Mouse (Mus musculus): ENCODE measurements around the gene Gltp. TPM values are rescaled to one million over a fixed set of nuclear protein-coding genes. Genes with fewer than 3 reads are reported as not detected.

Gene Gltp
- total RNA-seq, 2 experiments from 2014 or later = 48.6 to 94.3 TPM

Other genes with a start within 250 kb of the Gltp start
- gene Mmab, start 246.9 kb downstream of the Gltp start, total RNA-seq (2015) = 5.6 and 8.2 TPM in 2 replicates
- gene Mmab, start 246.9 kb downstream of the Gltp start, total RNA-seq (2017) = 14.4 and 20.6 TPM in 2 replicates
- gene Mvk, start 246.7 kb downstream of the Gltp start, total RNA-seq (2015) = 3.2 and 7.0 TPM in 2 replicates
- 8.1 and 8.6 TPM in 2 replicates for gene Mvk, start 246.7 kb downstream of the Gltp start, total RNA-seq (2017)
- gene Fam222a, start 123.0 kb downstream of the Gltp start, total RNA-seq (2015) = 0.47 and 0.88 TPM in 2 replicates
- gene Fam222a, start 123.0 kb downstream of the Gltp start, total RNA-seq (2017) = 0.04 TPM in 1 of 2 replicates, not detected in the other
- gene Trpv4, start 32.6 kb downstream of the Gltp start, total RNA-seq (2015) = 0.15 and 0.25 TPM in 2 replicates
- gene Trpv4, start 32.6 kb downstream of the Gltp start, total RNA-seq (2017) = 0.17 TPM in 1 of 2 replicates, not detected in the other
- gene Tchp, start 16.8 kb upstream of the Gltp start, total RNA-seq (2015) = 4.9 and 5.4 TPM in 2 replicates
- gene Tchp, start 16.8 kb upstream of the Gltp start, total RNA-seq (2017) = 10.0 and 10.2 TPM in 2 replicates
- 264 and 290 TPM in 2 replicates for gene Ankrd13a, start 83.7 kb upstream of the Gltp start, total RNA-seq (2015)
- 298 and 323 TPM in 2 replicates for gene Ankrd13a, start 83.7 kb upstream of the Gltp start, total RNA-seq (2017)
- gene Git2, start 84.5 kb upstream of the Gltp start, total RNA-seq (2015) = 84.7 and 88.9 TPM in 2 replicates
- gene Git2, start 84.5 kb upstream of the Gltp start, total RNA-seq (2017) = 73.6 and 81.1 TPM in 2 replicates
- 61.6 and 65.6 TPM in 2 replicates for gene 1500011B03Rik, start 132.5 kb upstream of the Gltp start, total RNA-seq (2015)
- 35.0 and 36.2 TPM in 2 replicates for gene 1500011B03Rik, start 132.5 kb upstream of the Gltp start, total RNA-seq (2017)
- 0.07 and 0.17 TPM in 2 replicates for gene 4930519G04Rik, start 162.7 kb upstream of the Gltp start, total RNA-seq (2015)
- gene 4930519G04Rik, start 162.7 kb upstream of the Gltp start, total RNA-seq (2017) = 0.08 TPM in 1 of 2 replicates, not detected in the other
- gene Gm9936, start 167.7 kb upstream of the Gltp start, total RNA-seq (2015) = not detected in 2 replicates
- gene Gm9936, start 167.7 kb upstream of the Gltp start, total RNA-seq (2017) = not detected in 2 replicates
- gene Oasl2, start 206.0 kb upstream of the Gltp start, total RNA-seq (2015) = 2.9 and 10.3 TPM in 2 replicates
- 2.5 and 5.6 TPM in 2 replicates for gene Oasl2, start 206.0 kb upstream of the Gltp start, total RNA-seq (2017)
- gene Oasl1, start 232.3 kb upstream of the Gltp start, total RNA-seq (2015) = 0.68 and 4.9 TPM in 2 replicates
- gene Oasl1, start 232.3 kb upstream of the Gltp start, total RNA-seq (2017) = 1.1 and 1.4 TPM in 2 replicates